Mouse (Mus musculus) hindbrain, embryonic 16.5 days (tissue): ENCODE measurements around the gene Fer. TPM values are rescaled to one million over a fixed set of nuclear protein-coding genes. Genes with fewer than 3 reads are reported as not detected.

Source experiments
- ATAC-seq: fragments of 200-750 bp; cut with Nextera tagmentation; 2 replicates; pipeline ENCODE4 v1.8.0; 2017; ENCODE audit warnings: moderate TSS enrichment, moderate library complexity
- H3K27ac ChIP-seq: fragments of 300-500 bp; sonication (generic); 2 replicates; pipeline ENCODE4 v1.5.1; 2014; ENCODE audit warnings: low read depth, mild to moderate bottlenecking, control low read depth, low read length, moderate library complexity
- H3K27me3 ChIP-seq: fragments of 300-500 bp; sonication (generic); replicated peaks from 2 replicates; pipeline ENCODE4 v1.6.1; 2014; ENCODE audit warnings: low read length; ENCODE audit not compliant: control insufficient read depth, insufficient read depth
- H3K36me3 ChIP-seq: fragments of 300-500 bp; sonication (generic); 2 replicates; pipeline ENCODE4 v1.6.1; 2014; ENCODE audit warnings: mild to moderate bottlenecking, low read length, moderate library complexity, mixed read lengths; ENCODE audit not compliant: control insufficient read depth, insufficient read depth
- H3K4me1 ChIP-seq: fragments of 300-500 bp; sonication (generic); 2 replicates; pipeline ENCODE4 v1.6.1; 2014; ENCODE audit warnings: low read depth, low read length; ENCODE audit not compliant: control insufficient read depth, insufficient read depth
- H3K4me2 ChIP-seq: fragments of 300-500 bp; sonication (generic); 2 replicates; pipeline ENCODE4 v1.6.1; 2014; ENCODE audit warnings: mild to moderate bottlenecking, low read length, control low read depth, moderate library complexity
- H3K4me3 ChIP-seq: fragments of 300-500 bp; sonication (generic); 2 replicates; pipeline ENCODE4 v1.5.1; 2014; ENCODE audit warnings: mild to moderate bottlenecking, low read length, control low read depth, moderate library complexity
- H3K9ac ChIP-seq: fragments of 300-500 bp; sonication (generic); 2 replicates; pipeline ENCODE4 v1.6.1; 2014; ENCODE audit warnings: low read depth, mild to moderate bottlenecking, control low read depth, low read length, moderate library complexity
- H3K9me3 ChIP-seq: fragments of 300-500 bp; sonication (generic); 2 replicates; pipeline ENCODE4 v1.6.1; 2014; ENCODE audit warnings: mild to moderate bottlenecking, low read length, moderate library complexity; ENCODE audit not compliant: control insufficient read depth
- WGBS: fragments of 180-500 bp; shearing (Covaris S2); extraction: QIAGEN DNeasy Blood & Tissue Kit; methylation state at CpG from one replicate; pipeline ENCODE4 v1.1.7; 2014; 5-methylcytosine and 5-hydroxymethylcytosine counted together
- polyA plus RNA-seq: library from polyadenylated mRNA; unstranded; fragments of >200 nt; fragmentation: Nextera tagmentation; extraction: Ambion mirVana; gene quantifications from 2 replicates; pipeline ENCODE4 v1.2.1, GENCODE M21; 2015

Gene Fer
- polyA plus RNA-seq, 1 experiment from 2014 or later = 33.4 TPM

DNA sequence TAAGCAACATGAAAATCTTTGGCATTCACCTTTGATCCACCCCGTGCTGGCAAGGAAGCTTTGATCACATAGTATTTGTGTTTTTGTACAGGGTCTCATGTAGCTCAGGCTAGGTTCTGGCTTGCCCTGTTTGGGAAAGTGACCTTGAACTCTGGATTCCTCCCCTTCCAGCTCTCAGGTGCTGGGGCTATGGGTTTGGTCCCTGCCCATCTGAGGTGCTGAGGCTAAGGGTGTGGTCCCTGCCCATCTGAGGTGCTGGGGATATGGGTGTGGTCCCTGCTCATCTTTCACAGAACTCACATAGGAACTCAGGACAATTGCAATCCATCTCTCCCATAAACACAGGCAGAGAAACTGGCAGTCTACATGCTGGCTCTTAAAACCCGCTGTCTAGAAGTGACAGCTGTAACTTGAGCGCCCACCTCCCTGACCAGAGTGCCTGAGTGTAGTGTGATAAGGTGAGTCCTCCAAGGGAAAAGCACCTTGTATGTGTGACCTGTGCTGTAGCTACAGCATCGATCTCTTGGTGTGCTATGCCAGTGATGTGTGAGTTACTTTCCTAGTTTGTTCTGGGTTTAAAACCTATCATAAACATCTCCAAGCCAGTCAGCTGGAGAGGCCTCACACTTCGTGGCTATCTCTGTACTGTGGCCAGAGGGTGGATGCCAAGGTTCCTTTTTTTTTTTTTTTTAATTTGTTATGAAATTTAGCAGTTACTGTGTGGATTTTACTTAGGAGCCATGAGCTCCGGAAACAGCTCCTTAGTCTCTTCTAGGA lies 236.7 kb downstream of the Fer start:
- no peak overlapping the region for H3K4me3 ChIP-seq
- no peaks in the 10 kb centered on the region for H3K36me3 ChIP-seq
- H3K4me1 ChIP-seq = no peaks in the 10 kb centered on the region; the same call in none of the 2 replicates
- H3K9me3 ChIP-seq = no peaks in the 10 kb centered on the region
- H3K9ac ChIP-seq = no peak overlapping the region
- H3K4me2 ChIP-seq = no peak overlapping the region
- no peak overlapping the region for H3K27ac ChIP-seq
- ATAC-seq = no peak
- 77% methylated on average over 6 of the region's 6 CpGs for WGBS
- no peaks in the 10 kb centered on the region for H3K27me3 ChIP-seq

DNA sequence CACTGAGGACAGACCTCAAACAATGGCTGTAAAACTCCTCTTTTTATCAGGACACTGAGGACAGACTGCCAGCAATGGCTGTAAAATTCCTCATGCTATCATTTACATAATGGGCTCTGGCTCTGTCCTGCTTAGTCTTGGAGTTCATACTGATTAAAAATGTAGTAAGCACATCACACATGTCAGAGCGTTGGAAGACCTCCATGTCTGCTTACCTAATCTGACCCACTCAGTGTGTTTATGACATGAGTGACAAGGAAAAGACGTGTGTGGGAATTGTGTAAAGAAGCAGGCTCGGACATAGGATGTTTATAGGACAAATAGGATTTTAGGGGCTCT lies 237.3 kb downstream of the Fer start:
- H3K27me3 ChIP-seq = no peaks in the 10 kb centered on the region
- no peaks in the 10 kb centered on the region for H3K9me3 ChIP-seq
- no peak for ATAC-seq
- no peaks in the 10 kb centered on the region for H3K36me3 ChIP-seq
- no peaks in the 10 kb centered on the region; the same call in none of the 2 replicates for H3K4me1 ChIP-seq
- no peak overlapping the region for H3K9ac ChIP-seq
- H3K4me3 ChIP-seq = no peak overlapping the region
- no peak overlapping the region for H3K27ac ChIP-seq
- WGBS = 60% methylated on average over 3 of the region's 3 CpGs
- H3K4me2 ChIP-seq = no peak overlapping the region

DNA sequence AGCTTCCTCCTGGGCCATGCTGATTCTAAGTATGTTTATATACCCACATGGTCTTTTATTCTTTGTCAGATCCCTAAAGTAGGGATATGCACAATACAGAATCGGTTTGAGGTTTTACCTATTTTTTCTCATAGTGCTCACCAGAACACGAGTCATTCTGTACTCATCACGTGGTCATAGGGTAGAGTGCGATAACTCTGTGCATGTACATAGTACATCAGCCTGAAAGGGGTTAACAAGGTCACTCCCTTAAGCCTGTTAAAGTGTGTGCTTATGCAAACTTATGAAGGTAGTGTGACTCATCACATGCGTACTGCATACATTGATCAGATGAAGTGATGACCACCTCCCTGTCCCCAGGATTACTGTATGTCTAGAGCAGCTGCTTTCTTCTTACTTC lies 245.9 kb downstream of the Fer start:
- Histone ChIP-seq H3K27me3 (no peaks in the 10 kb centered on the region), H3K4me3 (no peak overlapping the region), H3K9me3 (no peaks in the 10 kb centered on the region), H3K9ac (no peak overlapping the region), H3K36me3 (no peaks in the 10 kb centered on the region), H3K27ac (no peak overlapping the region), H3K4me2 (no peak overlapping the region), H3K4me1 (peaks cover 5% of the 10 kb centered on the region; the same call in 1 of the 2 replicates)
- 95% methylated on average over 5 of the region's 5 CpGs for WGBS
- ATAC-seq = no peak

DNA sequence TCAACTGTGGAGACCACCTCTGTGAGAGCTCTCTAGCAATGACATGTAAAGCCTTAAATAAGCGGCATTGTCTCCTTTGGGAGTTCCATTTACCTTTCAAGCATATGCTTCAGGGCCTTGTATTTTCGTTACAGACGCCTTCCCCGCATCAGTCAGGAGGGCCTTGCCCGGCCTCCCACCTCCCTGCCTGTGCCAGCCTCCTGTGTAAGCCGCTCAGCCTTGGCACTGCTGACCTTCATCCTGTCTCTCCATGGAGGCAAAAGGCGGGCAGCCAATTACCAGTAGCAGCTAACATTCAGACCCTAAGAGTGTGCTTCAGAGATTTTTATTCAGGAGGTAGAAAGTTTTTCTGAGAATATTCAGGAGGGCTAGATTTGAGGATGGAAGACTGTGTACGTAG lies 247.0 kb downstream of the Fer start:
- H3K27ac ChIP-seq = no peak overlapping the region
- H3K36me3 ChIP-seq = no peaks in the 10 kb centered on the region
- H3K4me1 ChIP-seq = peaks cover 5% of the 10 kb centered on the region; the same call in 1 of the 2 replicates
- 68% methylated on average over 8 of the region's 8 CpGs for WGBS
- ATAC-seq = 0 out of 2 replicates have a peak, but pooled peaks have one; percentile 52
- no peak overlapping the region for H3K4me3 ChIP-seq
- H3K4me2 ChIP-seq = no peak overlapping the region
- no peaks in the 10 kb centered on the region for H3K9me3 ChIP-seq
- H3K9ac ChIP-seq = no peak overlapping the region
- no peaks in the 10 kb centered on the region for H3K27me3 ChIP-seq

DNA sequence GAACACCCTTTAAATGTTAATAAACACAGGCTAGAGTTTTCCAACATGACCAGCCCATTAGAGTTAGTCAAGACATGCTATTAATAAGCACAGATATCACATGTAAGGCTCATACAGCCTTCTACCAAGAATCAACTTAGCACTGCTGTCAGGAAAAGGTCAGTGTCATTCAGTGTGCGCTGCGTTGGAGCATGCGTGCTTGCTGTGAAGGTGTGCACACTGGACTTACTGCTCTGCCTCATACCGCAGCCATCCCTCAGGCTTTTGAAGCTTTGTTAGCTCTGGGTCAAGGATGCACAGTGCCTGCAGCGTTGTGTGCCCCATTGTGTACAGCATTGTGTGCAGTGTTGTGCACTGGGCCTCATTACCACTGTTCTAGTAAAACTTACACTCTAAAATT lies 250.8 kb downstream of the Fer start:
- Histone ChIP-seq H3K9ac (no peak overlapping the region), H3K4me3 (no peak overlapping the region), H3K4me1 (peaks cover 5% of the 10 kb centered on the region; the same call in 1 of the 2 replicates), H3K36me3 (no peaks in the 10 kb centered on the region), H3K9me3 (no peaks in the 10 kb centered on the region), H3K27me3 (no peaks in the 10 kb centered on the region), H3K4me2 (no peak overlapping the region), H3K27ac (no peak overlapping the region)
- ATAC-seq = no peak
- 82% methylated on average over 5 of the region's 5 CpGs for WGBS

DNA sequence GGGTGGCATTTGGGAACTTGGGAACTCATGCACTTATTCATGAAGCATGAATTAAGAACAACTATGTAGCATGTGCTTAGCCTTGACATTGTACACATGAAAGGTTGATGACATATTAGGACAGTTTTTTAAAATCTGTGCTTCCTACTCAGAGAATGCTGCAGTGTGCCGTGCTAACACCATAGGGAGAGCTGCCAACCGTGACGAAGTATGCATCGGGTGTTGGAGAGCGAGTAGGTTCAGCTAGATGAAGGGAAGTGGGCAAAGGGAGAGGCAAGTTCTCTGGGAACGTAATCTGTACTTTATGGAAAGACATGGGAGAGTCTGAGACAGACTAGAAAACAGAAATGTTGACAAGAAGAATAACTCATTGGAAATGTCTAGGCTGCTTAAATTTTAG lies 253.9 kb downstream of the Fer start:
- H3K4me2 ChIP-seq = no peak overlapping the region
- no peaks in the 10 kb centered on the region for H3K27me3 ChIP-seq
- no peak overlapping the region for H3K9ac ChIP-seq
- H3K9me3 ChIP-seq = no peaks in the 10 kb centered on the region
- no peak overlapping the region for H3K27ac ChIP-seq
- no peaks in the 10 kb centered on the region for H3K36me3 ChIP-seq
- WGBS = 47% methylated on average over 6 of the region's 6 CpGs
- H3K4me1 ChIP-seq = no peaks in the 10 kb centered on the region
- ATAC-seq = no peak
- H3K4me3 ChIP-seq = no peak overlapping the region

DNA sequence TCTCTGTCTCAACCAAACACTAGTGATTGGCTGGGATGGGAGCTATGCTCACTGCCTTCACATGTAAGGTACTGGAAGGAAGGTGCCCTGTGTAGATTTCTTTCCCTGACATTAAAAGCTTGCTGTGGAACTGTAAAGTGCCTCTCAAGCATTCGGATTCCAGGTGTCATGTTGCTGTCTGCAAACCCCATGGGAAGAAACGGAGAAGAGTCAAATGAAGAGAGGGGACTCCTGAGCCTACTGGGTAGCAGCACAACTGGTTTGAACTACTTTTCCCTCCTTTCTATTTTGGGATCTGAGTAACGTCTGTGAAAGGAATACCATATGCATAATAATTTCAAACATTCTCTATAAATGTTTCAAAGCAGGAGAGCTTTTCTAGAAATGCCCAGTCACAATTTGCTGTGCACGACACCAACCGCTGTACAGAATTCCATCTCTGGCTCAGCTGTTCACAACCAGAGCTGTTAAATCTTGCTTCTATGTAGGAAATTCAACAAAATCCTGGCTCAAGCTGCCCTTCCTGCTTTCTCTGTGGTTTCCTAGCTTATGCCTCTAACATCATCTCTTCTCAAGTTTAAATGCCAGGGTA lies 256.9 kb downstream of the Fer start:
- H3K9ac ChIP-seq = no peak overlapping the region
- H3K4me1 ChIP-seq = no peaks in the 10 kb centered on the region
- H3K4me2 ChIP-seq = no peak overlapping the region
- no peaks in the 10 kb centered on the region for H3K36me3 ChIP-seq
- ATAC-seq = no peak
- H3K9me3 ChIP-seq = no peaks in the 10 kb centered on the region
- no peak overlapping the region for H3K27ac ChIP-seq
- H3K27me3 ChIP-seq = no peaks in the 10 kb centered on the region
- no peak overlapping the region for H3K4me3 ChIP-seq
- 84% methylated on average over 5 of the region's 5 CpGs for WGBS

DNA sequence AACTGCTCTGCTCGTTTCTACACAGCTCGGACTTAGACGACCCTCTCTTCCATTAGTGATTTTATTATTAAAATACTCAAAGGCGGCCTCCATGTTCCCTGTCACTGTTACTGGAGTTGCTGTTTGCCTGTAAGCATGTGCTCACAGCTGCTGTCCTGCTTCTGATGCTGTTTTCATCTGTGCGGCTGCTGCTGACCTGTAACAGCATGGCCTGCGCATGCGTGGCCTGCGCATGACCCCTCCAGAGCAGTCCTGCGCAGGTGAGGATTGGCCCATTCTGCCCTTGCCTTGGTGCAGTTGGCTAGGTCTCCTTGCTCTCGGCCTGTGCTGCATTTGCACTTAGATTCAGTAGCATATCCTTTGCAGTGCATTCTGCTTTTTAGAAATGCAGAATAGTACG lies 259.7 kb downstream of the Fer start:
- Histone ChIP-seq H3K36me3 (no peaks in the 10 kb centered on the region), H3K4me3 (no peak overlapping the region), H3K9me3 (no peaks in the 10 kb centered on the region), H3K27me3 (no peaks in the 10 kb centered on the region), H3K4me2 (no peak overlapping the region), H3K27ac (no peak overlapping the region), H3K9ac (no peak overlapping the region), H3K4me1 (no peaks in the 10 kb centered on the region)
- ATAC-seq = no peak
- 89% methylated on average over 11 of the region's 11 CpGs for WGBS

DNA sequence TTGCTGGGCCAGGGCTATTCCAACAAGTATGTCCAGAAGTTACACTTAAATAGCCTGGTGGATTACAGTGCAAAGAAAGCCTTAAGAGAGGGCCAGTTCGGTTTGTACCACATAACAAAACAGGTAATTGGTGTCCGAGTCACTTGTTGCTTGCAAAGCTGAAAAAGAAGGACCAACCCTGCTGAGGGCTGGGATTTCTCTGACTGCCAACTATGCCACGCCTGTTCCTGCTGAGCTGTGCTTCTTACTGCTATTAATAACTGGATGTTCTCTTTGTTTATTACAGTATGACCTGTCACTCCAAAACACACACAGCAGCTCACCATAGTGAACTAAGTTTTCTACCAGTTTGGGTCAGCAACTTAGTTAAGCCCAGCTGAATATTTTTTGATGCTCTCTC lies 260.9 kb downstream of the Fer start:
- no peak overlapping the region for H3K4me3 ChIP-seq
- WGBS = 79% methylated on average over 3 of the region's 3 CpGs
- no peak overlapping the region for H3K4me2 ChIP-seq
- H3K9ac ChIP-seq = no peak overlapping the region
- no peaks in the 10 kb centered on the region for H3K36me3 ChIP-seq
- H3K4me1 ChIP-seq = no peaks in the 10 kb centered on the region
- H3K9me3 ChIP-seq = no peaks in the 10 kb centered on the region
- H3K27me3 ChIP-seq = no peaks in the 10 kb centered on the region
- ATAC-seq = no peak
- no peak overlapping the region for H3K27ac ChIP-seq
